Mouse (Mus musculus) lung, adult 2 months (tissue): ENCODE measurements around the gene Arhgef19. TPM values are rescaled to one million over a fixed set of nuclear protein-coding genes. Genes with fewer than 3 reads are reported as not detected.

ENCODE experiments used
- DNase-seq: peaks from one replicate; pipeline ENCODE4 v3.0.0; 2022
- H3K4me1 ChIP-seq: fragments of 200-500 bp; 2 replicates; pipeline ENCODE4 v1.6.1; 2011; ENCODE audit warnings: low read length; ENCODE audit not compliant: control insufficient read depth, insufficient read depth
- H3K4me3 ChIP-seq: fragments of 200-500 bp; replicated peaks from 2 replicates; pipeline ENCODE3; 2011; ENCODE audit warnings: low read depth, mild to moderate bottlenecking, control low read depth, low read length; ENCODE audit errors: extremely low read depth
- CTCF ChIP-seq: fragments of 200-500 bp; IDR thresholded peaks from 2 replicates; pipeline ENCODE4 v1.5.1; 2011; ENCODE audit warnings: mild to moderate bottlenecking, low read length, control low read depth; ENCODE audit not compliant: insufficient read depth
- POLR2A ChIP-seq: fragments of 200-500 bp; IDR thresholded peaks from 2 replicates; pipeline ENCODE4 v1.6.1; 2011; ENCODE audit warnings: low read depth, mild to moderate bottlenecking, control low read depth, low read length, borderline replicate concordance; ENCODE audit errors: extremely low read depth
- WGBS: fragments of 180-500 bp; shearing (Covaris S2); methylation state at CpG from one replicate; pipeline ENCODE4 v1.1.7; 2018; 5-methylcytosine and 5-hydroxymethylcytosine counted together
- polyA plus RNA-seq: library from polyadenylated mRNA; depleted of rRNA; stranded (reverse); fragments of >200 nt; gene quantifications from 2 replicates; pipeline ENCODE4 v1.2.3, GENCODE M21; 2012

Arhgef19 gene
- polyA plus RNA-seq, 1 experiment, result 15.3 TPM

GRCm38 (mm10) chr4:141286860-141287517, 47.7 kb downstream of the Arhgef19 start:
- WGBS, result 36% methylated on average over 20 of the region's 20 CpGs
- Histone ChIP-seq H3K4me1 (peaks cover 11% of the 10 kb centered on the region), H3K4me3 (no peak overlapping the region)
- TF ChIP-seq CTCF (no peak), POLR2A (peak; percentile 18; the same call in 1 of the 2 replicates)
- DNase-seq, result peak; percentile 70

DNA sequence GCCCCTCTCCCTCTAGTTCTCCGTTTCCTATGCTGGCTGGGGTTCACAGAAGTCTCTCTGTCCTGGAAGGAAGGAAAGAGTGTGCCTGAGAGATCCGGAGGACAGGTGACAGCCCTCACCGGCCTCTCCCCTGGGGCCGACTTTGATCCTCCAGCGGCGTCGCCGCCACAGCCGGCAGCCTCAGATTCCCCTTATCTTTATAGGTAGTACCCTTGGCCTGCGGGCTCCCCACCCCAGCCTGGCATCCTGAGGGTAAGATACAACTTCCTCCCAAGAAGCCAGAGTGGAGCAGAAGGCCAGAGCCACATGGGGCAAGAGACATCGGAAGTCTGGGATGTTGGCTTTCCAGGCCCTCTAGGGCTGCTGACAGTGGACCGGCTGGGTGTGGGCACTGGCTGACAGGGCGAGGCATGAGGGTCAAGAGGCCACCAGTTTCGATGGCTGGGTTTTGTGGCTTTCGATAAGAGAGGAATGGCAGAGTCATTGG, 48.3 kb downstream of the Arhgef19 start:
- no peak overlapping the region for H3K4me3 ChIP-seq

GRCm38 (mm10) chr4:141288152-141288551, 48.9 kb downstream of the Arhgef19 start:
- TF ChIP-seq POLR2A (no peak), CTCF (no peak)
- WGBS, result 77% methylated on average over 8 of the region's 8 CpGs
- Histone ChIP-seq H3K4me3 (no peak overlapping the region), H3K4me1 (peaks cover 9% of the 10 kb centered on the region; the same call in 1 of the 2 replicates)
- DNase-seq, result no peak

More for the DNA sequence above, 48.3 kb downstream of the Arhgef19 start:
- 36% methylated on average over 15 of the region's 15 CpGs for WGBS
- peaks cover 9% of the 10 kb centered on the region for H3K4me1 ChIP-seq
- no peak for TF ChIP-seq POLR2A
- no peak for TF ChIP-seq CTCF
- no peak for DNase-seq

DNA sequence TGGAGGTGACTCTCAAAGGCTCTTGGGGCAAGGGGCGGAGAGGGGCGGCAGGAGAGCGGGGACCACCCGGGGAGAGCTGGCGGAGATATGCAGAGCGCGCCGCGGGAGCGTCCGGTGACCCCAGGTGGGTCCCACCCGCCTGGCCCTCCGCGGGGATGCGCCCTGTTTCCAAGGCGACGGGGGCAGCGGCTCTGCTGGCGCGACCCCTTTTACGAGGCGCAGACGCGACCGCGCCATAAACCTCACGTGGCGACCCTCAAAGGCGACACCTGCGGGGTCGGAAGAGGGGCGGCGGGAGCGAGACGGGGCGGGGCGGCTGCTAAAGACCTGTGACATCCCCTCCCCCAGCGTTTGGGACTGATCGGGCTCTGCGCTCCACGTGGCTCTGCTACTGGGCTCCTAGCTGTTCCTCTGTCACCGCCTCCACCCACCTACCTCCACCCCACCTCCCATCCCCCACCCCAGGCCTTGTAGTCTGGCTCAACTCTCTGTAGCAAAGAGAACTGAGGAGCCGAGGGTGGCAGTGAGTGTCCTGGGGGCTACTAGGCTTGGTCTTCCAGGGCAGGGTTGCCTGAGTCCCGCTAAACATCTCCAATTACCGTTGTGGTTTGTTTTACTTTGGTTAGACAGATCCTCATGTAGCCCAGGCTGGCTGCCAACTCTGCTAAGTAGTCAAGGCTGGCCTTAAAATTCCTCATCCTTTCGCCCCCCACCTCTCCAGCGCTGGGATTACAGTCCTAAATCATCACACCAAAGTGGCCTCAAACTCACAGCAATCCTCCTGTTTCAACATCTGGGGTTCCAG, 52.5 kb downstream of the Arhgef19 start:
- Histone ChIP-seq H3K4me1 (peaks cover 9% of the 10 kb centered on the region; the same call in 1 of the 2 replicates), H3K4me3 (no peak overlapping the region)
- TF ChIP-seq CTCF (no peak), POLR2A (no peak)
- 6% methylated on average over 45 of the region's 47 CpGs for WGBS
- DNase-seq, result no peak

DNA sequence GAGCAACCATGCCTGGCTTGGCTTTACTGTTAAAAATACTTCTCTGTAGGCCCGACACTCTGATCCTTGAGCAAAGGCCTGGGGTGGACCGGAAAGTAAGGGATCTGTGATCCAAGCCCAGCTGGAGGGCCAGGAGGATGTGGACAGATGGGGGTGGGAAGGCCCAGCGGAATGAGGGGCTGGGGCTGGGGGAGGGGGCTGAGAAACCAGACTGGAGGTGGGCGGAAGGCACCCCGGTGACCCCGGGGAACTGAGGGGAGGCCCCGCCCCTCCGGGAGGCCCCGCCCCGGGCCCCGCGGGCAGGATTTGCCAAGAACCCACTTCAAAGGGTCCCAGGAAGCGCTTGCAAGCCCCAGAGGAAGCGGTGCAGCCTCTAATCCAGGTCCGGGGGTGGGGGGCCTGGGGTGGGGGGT, 56.5 kb downstream of the Arhgef19 start:
- 29% methylated on average over 14 of the region's 15 CpGs for WGBS

GRCm38 (mm10) chr4:141297934-141298333, 58.6 kb downstream of the Arhgef19 start:
- no peak overlapping the region for H3K4me3 ChIP-seq
- TF ChIP-seq CTCF, result no peak
- TF ChIP-seq POLR2A, result no peak
- no peak for DNase-seq
- WGBS, result 82% methylated on average over 7 of the region's 7 CpGs
- no peaks in the 10 kb centered on the region for H3K4me1 ChIP-seq

More for the DNA sequence above, 56.5 kb downstream of the Arhgef19 start:
- TF ChIP-seq POLR2A, result no peak
- no peak for TF ChIP-seq CTCF
- Histone ChIP-seq H3K4me1 (peaks cover 5% of the 10 kb centered on the region; the same call in 1 of the 2 replicates), H3K4me3 (no peak overlapping the region)
- DNase-seq, result no peak

DNA sequence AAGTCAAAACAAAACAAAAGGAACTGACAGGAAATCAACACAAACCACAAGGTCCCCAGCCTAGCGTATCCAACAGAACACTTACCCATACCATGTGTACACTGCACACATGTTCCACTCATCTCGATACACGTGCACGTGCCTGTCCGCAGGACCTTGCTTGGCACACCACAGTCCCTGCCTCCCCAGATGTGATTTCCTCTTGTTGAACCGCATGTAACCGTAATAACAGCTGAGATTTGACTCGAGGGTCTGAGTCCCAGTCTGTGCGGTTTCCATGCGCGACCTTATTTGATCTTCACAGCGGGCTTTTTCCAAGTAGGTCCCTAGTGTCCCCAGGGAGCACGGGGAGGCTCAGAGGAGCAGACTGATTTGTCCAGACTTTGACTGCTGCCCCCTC, 60.1 kb downstream of the Arhgef19 start:
- no peak overlapping the region for H3K4me3 ChIP-seq
- peaks cover 4% of the 10 kb centered on the region for H3K4me1 ChIP-seq
- no peak for DNase-seq
- TF ChIP-seq POLR2A (no peak), CTCF (no peak)
- WGBS, result 54% methylated on average over 13 of the region's 13 CpGs

GRCm38 (mm10) chr4:141300196-141300595, 60.9 kb downstream of the Arhgef19 start:
- 54% methylated on average over 4 of the region's 4 CpGs for WGBS

DNA sequence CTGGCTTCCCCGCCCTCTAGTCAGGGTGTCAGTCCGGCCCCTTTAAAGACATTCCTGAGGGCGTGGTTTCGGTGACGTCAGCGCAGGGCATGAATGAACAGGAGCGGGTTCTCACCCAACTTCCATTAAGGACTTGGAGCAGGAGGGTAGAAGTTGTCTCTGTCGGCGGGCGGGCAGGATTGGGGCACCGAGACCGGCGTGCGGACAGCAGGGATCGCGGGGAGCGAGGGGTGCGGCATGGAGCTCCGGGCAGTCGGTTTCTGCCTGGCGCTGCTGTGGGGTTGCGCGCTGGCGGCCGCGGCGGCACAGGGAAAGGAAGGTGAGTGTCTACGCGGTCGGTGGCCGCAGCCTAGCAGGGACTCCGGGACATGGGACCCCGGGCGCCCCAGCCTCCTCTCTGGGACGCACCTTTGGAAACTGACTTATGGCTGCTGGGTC, 61.8 kb downstream of the Arhgef19 start, which contains the start of gene Epha2:
Gene Epha2 (plus strand): TSS at position 125 of the 438 bp plus-strand sequence.
- WGBS, result under 1% methylated on average over 35 of the region's 35 CpGs

More at GRCm38 (mm10) chr4:141300196-141300595, 60.9 kb downstream of the Arhgef19 start:
- DNase-seq, result no peak
- Histone ChIP-seq H3K4me3 (no peak overlapping the region), H3K4me1 (peaks cover 7% of the 10 kb centered on the region)
- TF ChIP-seq POLR2A (no peak), CTCF (no peak)

More for the DNA sequence above, 61.8 kb downstream of the Arhgef19 start, which contains the start of gene Epha2:
- Histone ChIP-seq H3K4me1 (peaks cover 12% of the 10 kb centered on the region), H3K4me3 (peak within 1 kb of the TSS; percentile 88)
- TF ChIP-seq CTCF, result no peak
- TF ChIP-seq POLR2A, result peak; percentile 99
- peak; percentile 97 for DNase-seq
